Mouse (Mus musculus) liver, postnatal 0 days (tissue): ENCODE measurements at regions not wholly inside any gene's neighbourhood (a gene's known extent, or its start where the extent isn't known, plus 50 kb on each side); places are given as distances from the start of the nearest gene placed in this dataset.

ENCODE experiments used
- CTCF ChIP-seq: sonication (generic); IDR thresholded peaks from 2 replicates; pipeline ENCODE4 v1.5.1; 2016; ENCODE audit warnings: antibody characterized with exemption, low read depth
- EP300 ChIP-seq: IDR thresholded peaks from 2 replicates; pipeline ENCODE4 v1.6.1; 2016; ENCODE audit warnings: antibody characterized with exemption, low read depth, mild to moderate bottlenecking

DNA sequence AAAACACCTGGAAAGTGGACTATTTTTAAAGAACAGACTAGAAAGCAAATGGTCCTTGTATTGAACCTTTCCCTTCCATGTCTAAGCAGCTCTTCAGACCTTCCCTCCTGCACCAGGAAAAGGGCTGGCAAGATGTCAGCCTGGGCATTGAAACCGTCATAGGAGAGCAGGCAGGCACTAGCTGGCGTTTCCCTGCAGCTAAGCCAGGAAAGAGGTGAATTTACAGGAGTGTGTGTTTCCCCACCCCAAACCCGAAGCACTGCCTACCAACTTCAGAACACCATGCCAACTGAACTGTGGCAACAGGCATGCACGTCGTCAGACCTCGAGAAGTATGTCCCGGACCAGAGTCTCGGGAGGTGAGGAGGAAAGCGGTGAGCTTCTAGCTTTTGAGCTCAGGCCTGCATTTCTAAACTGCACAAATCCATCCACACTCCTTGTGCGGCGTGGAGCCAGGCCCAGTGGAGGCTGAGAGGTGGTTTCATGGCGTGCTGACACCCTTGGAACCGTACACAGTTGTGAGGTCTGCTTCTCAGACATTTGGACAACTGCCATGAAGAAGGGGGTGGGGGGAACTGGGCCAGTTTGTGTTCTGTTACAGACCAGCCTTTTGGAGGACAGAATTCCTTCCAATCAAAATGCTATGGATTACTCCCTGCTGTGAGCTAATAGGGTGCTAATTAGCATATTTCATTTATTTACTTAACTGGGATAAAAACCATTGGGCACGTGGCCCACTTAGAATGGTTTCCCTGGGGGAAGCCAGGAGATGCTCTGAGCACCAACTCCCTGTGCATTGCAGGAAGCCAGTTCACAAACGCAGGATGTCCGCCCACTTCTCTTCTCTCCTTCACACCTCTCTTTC, 211.6 kb downstream of the Ttll7 start:
- no peak for TF ChIP-seq EP300
- no peak for TF ChIP-seq CTCF
